Mouse (Mus musculus) left cerebral cortex, postnatal 14 days (tissue): Measurements from ENCODE around the gene 2310009B15Rik. TPM values are rescaled to one million over a fixed set of nuclear protein-coding genes. Genes with fewer than 3 reads are reported as not detected.

Experiments used
- total RNA-seq, 2 experiments: library from RNA; stranded (reverse); gene quantifications; 2 replicates each; pipeline ENCODE4 v1.2.3; 2021

The 2310009B15Rik gene
- total RNA-seq, 2 experiments from 2014 or later, result 13.7 to 14.2 TPM

Other genes starting within 250 kb of the 2310009B15Rik start
- gene Nek7, start 236.7 kb downstream of the 2310009B15Rik start, total RNA-seq, result 10 to 100 TPM; 26.5 to 26.8 TPM
- 1 to 10 TPM in 1 of 2 experiments, under 1 TPM in 1; 0.33 to 1.6 TPM for gene Lhx9, start 8.3 kb downstream of the 2310009B15Rik start, total RNA-seq
- gene Dennd1b, start 106.6 kb upstream of the 2310009B15Rik start, total RNA-seq, result 10 to 100 TPM; 19.2 to 19.9 TPM